Mouse (Mus musculus): ENCODE data around the gene Ciapin1. TPM values are rescaled to one million over a fixed set of nuclear protein-coding genes. Genes with fewer than 3 reads are reported as not detected.

Ciapin1 gene
- total RNA-seq (2021): 10 to 100 TPM; 84.3 to 84.6 TPM

GRCm38 (mm10) chr8:94837662-94838574 is at the start of gene Ciapin1, which contains the start of gene Coq9:
Ciapin1 (minus strand) TSS chr8:94838358.
Coq9 (plus strand) TSS chr8:94838321.
- peak; percentile 96 for DNase-seq
- intact Hi-C loops (cut with DNase I): no loop called here

- intact Hi-C loops (cut with DNase I): no loop called here
- no peak for DNase-seq
Observed at GRCm38 (mm10) chr8:94880742-94881141, 42.6 kb upstream of the Ciapin1 start.

- no peak for DNase-seq
- intact Hi-C loops (cut with DNase I): no loop called here
Observed at GRCm38 (mm10) chr8:94876820-94877219, 38.7 kb upstream of the Ciapin1 start.

- DNase-seq: peak; percentile 86
- intact Hi-C loops (cut with DNase I): no loop called here
Observed at GRCm38 (mm10) chr8:94876197-94876730, 38.1 kb upstream of the Ciapin1 start, which contains the start of gene Dok4. Dok4 (minus strand) TSS chr8:94876330.

GRCm38 (mm10) chr8:94875871-94876150 is 37.7 kb upstream of the Ciapin1 start:
- intact Hi-C loops (cut with DNase I): no loop called here
- DNase-seq: no peak

GRCm38 (mm10) chr8:94875096-94875870 is 37.1 kb upstream of the Ciapin1 start:
- intact Hi-C loops (cut with DNase I): no loop called here
- no peak for DNase-seq

- intact Hi-C loops (cut with DNase I): loop anchor here (5.0 kb wide), 1 partner anchor 38 kb away; no protein-coding TSS in a partner anchor
- DNase-seq: peak; percentile 67
Observed at GRCm38 (mm10) chr8:94874358-94874757, 36.2 kb upstream of the Ciapin1 start.

GRCm38 (mm10) chr8:94872576-94872975 is 34.4 kb upstream of the Ciapin1 start:
- intact Hi-C loops (cut with DNase I): loop anchor here (5.0 kb wide), 1 partner anchor 40 kb away; no protein-coding TSS in a partner anchor

GRCm38 (mm10) chr8:94872156-94872555 is 34.0 kb upstream of the Ciapin1 start:
- intact Hi-C loops (cut with DNase I): loop anchor here (5.0 kb wide), 1 partner anchor 40 kb away; no protein-coding TSS in a partner anchor
- peak; percentile 54 for DNase-seq

More at GRCm38 (mm10) chr8:94872576-94872975, 34.4 kb upstream of the Ciapin1 start:
- DNase-seq: no peak

GRCm38 (mm10) chr8:94871108-94871894 is 33.1 kb upstream of the Ciapin1 start:
- peak; percentile 81 for DNase-seq
- intact Hi-C loops (cut with DNase I): loop anchor here (5.0 kb wide), 1 partner anchor 41 kb away; no protein-coding TSS in a partner anchor

GRCm38 (mm10) chr8:94870474-94871107 is 32.4 kb upstream of the Ciapin1 start:
- peak; percentile 90 for DNase-seq
- intact Hi-C loops (cut with DNase I): loop anchor here (5.0 kb wide), 1 partner anchor 42 kb away; no protein-coding TSS in a partner anchor

GRCm38 (mm10) chr8:94870003-94870402 is 31.8 kb upstream of the Ciapin1 start:
- intact Hi-C loops (cut with DNase I): loop anchor here (5.0 kb wide), 1 partner anchor 42 kb away; no protein-coding TSS in a partner anchor
- DNase-seq: no peak

GRCm38 (mm10) chr8:94869146-94869545 is 31.0 kb upstream of the Ciapin1 start:
- intact Hi-C loops (cut with DNase I): no loop called here
- no peak for DNase-seq

- no peak for DNase-seq
- intact Hi-C loops (cut with DNase I): no loop called here
Observed at GRCm38 (mm10) chr8:94866921-94867320, 28.8 kb upstream of the Ciapin1 start.

- intact Hi-C loops (cut with DNase I): no loop called here
- no peak for DNase-seq
Observed at GRCm38 (mm10) chr8:94865292-94865691, 27.1 kb upstream of the Ciapin1 start.

- no peak for DNase-seq
Observed at GRCm38 (mm10) chr8:94863897-94864673, 25.9 kb upstream of the Ciapin1 start.

GRCm38 (mm10) chr8:94862487-94863220 is 24.5 kb upstream of the Ciapin1 start:
- no peak for DNase-seq
- intact Hi-C loops (cut with DNase I): no loop called here

More at GRCm38 (mm10) chr8:94863897-94864673, 25.9 kb upstream of the Ciapin1 start:
- intact Hi-C loops (cut with DNase I): no loop called here

GRCm38 (mm10) chr8:94861352-94861910 is 23.3 kb upstream of the Ciapin1 start:
- DNase-seq: peak; percentile 64
- intact Hi-C loops (cut with DNase I): no loop called here

Data from left cerebral cortex, postnatal 4 days (tissue).